In genomic region chr11:5192840-5193575, GRCm38 (mm10) we compare ENCODE assay signal across 11 mouse cellular contexts. TPM values are rescaled to one million over a fixed set of nuclear protein-coding genes. Genes with fewer than 3 reads are reported as not detected.
DNase-seq lines count a peak whose midpoint lies in the region; ATAC-seq and TF ChIP-seq lines count a peak whose summit lies in the region.
"Had no signal": no experiment of that assay in that cellular context is flagged by ENCODE, and none has a peak within 500 bp of the region (broad histone marks: within the 10 kb centered on the region; RNA-seq: fewer than 3 reads in every experiment).

No protein-coding gene starts in this region.

- H3K4me2 ChIP-seq in heart, embryonic 12.5 days = no peak overlapping the region
- no peak overlapping the region for H3K4me2 ChIP-seq in lung, embryonic 14.5 days
- no peak overlapping the region for H3K4me2 ChIP-seq in embryonic facial prominence, embryonic 14.5 days (ENCODE audit: low read depth, low read length)
- peak overlapping the region; percentile 44 for H3K4me2 ChIP-seq in myocyte (ENCODE audit: low read depth)

- 0 out of 2 replicates have a peak overlapping the region, but pooled peaks have one; percentile 24 for H3K9ac ChIP-seq in heart, embryonic 12.5 days
- no peak overlapping the region for H3K9ac ChIP-seq in lung, embryonic 14.5 days
- H3K9ac ChIP-seq in embryonic facial prominence, embryonic 14.5 days (ENCODE audit: low read depth, low read length) = no peak overlapping the region

- no peak overlapping the region for H3K4me3 ChIP-seq in heart, embryonic 12.5 days
- H3K4me3 ChIP-seq in lung, embryonic 14.5 days (ENCODE audit: low read depth, low read length) = no peak overlapping the region
- H3K4me3 ChIP-seq in embryonic facial prominence, embryonic 14.5 days (ENCODE audit: low read depth, low read length) = no peak overlapping the region
- H3K4me3 ChIP-seq in myocyte = no peak overlapping the region

- H3K4me1 ChIP-seq in heart, embryonic 12.5 days (replicated peaks) = peaks cover 62% of the 10 kb centered on the region
- H3K4me1 ChIP-seq in lung, embryonic 14.5 days (ENCODE audit: insufficient read depth) = peaks cover 6% of the 10 kb centered on the region
- 0 out of 2 replicates have a peak, but pooled peaks cover 4% of the 10 kb centered on the region for H3K4me1 ChIP-seq in embryonic facial prominence, embryonic 14.5 days (ENCODE audit: control insufficient read depth, insufficient read depth, low read length)

- no peak for TF ChIP-seq POLR2A in myocyte (IDR thresholded peaks at IDR 0.05; ENCODE audit: insufficient read length, low read depth)

- no peak for TF ChIP-seq CTCF in lung, embryonic 14.5 days (IDR thresholded peaks at IDR 0.05; ENCODE audit: low read depth)

- H3K79me2 ChIP-seq in myocyte (ENCODE audit: control insufficient read depth, insufficient read depth) = no peaks in the 10 kb centered on the region

- 62% methylated on average over 8 of the region's 8 CpGs for WGBS in heart, embryonic 12.5 days
- 79% methylated on average over 8 of the region's 8 CpGs for WGBS in lung, embryonic 14.5 days
- WGBS in embryonic facial prominence, embryonic 14.5 days = 69% methylated on average over 8 of the region's 8 CpGs

- no peak for DNase-seq in heart, postnatal 4 days
- no peak for DNase-seq in lung, embryonic 14.5 days
- DNase-seq in lung, postnatal 10 days = no peak
- DNase-seq in embryonic facial prominence, embryonic 14.5 days (ENCODE audit: low spot score) = peak; percentile 62
- no peak for DNase-seq in left cerebral cortex, postnatal 4 days
- DNase-seq: adrenal gland, postnatal 36 days; cerebellum, postnatal 36 days; lung, adult 2 months had no signal

- intact Hi-C loops in left cerebral cortex, postnatal 4 days (cut with DNase I) = no loop called here

- 0 out of 2 replicates have a peak, but pooled peaks have one; percentile 3 for ATAC-seq in heart, embryonic 12.5 days (ENCODE audit: insufficient number of reproducible peaks, low FRiP score)
- no peak for ATAC-seq in lung, embryonic 14.5 days (ENCODE audit: insufficient read depth)
- peak; percentile 35; the same call in 1 of the 2 replicates for ATAC-seq in embryonic facial prominence, embryonic 14.5 days (ENCODE audit: low read depth)
- ATAC-seq: activated CD4-positive, CD25-positive, alpha-beta regulatory T cell, adult 4 months had no signal

- H3ac ChIP-seq in myocyte (ENCODE audit: control insufficient read depth, insufficient read length) = no peak overlapping the region

- no peaks in the 10 kb centered on the region for H3K27me3 ChIP-seq in heart, embryonic 12.5 days (replicated peaks)
- H3K27me3 ChIP-seq in lung, embryonic 14.5 days (ENCODE audit: insufficient read depth, low read length) = no peaks in the 10 kb centered on the region
- H3K27me3 ChIP-seq in embryonic facial prominence, embryonic 14.5 days (replicated peaks; ENCODE audit: control insufficient read depth, insufficient read depth, low read length) = no peaks in the 10 kb centered on the region
- no peaks in the 10 kb centered on the region for H3K27me3 ChIP-seq in myocyte (ENCODE audit: control insufficient read depth, insufficient read depth, insufficient read length)

- H3K36me3 ChIP-seq in heart, embryonic 12.5 days = peaks cover 30% of the 10 kb centered on the region
- peaks cover 3% of the 10 kb centered on the region; the same call in 1 of the 2 replicates for H3K36me3 ChIP-seq in lung, embryonic 14.5 days (ENCODE audit: insufficient read depth)
- H3K36me3 ChIP-seq in embryonic facial prominence, embryonic 14.5 days (ENCODE audit: control insufficient read depth, insufficient read depth, low read length) = peaks cover 29% of the 10 kb centered on the region
- H3K36me3 ChIP-seq in myocyte (ENCODE audit: control insufficient read depth, insufficient read depth) = peaks cover 16% of the 10 kb centered on the region

- H3K9me3 ChIP-seq in heart, embryonic 12.5 days (replicated peaks) = no peaks in the 10 kb centered on the region
- H3K9me3 ChIP-seq in lung, embryonic 14.5 days (ENCODE audit: low read depth, low read length) = no peaks in the 10 kb centered on the region
- H3K9me3 ChIP-seq in embryonic facial prominence, embryonic 14.5 days (ENCODE audit: control insufficient read depth, low read length) = no peaks in the 10 kb centered on the region

- H3K27ac ChIP-seq in heart, embryonic 12.5 days (ENCODE audit: poor library complexity, severe bottlenecking) = peak overlapping the region; percentile 72
- H3K27ac ChIP-seq in lung, embryonic 14.5 days (ENCODE audit: low read depth) = peak overlapping the region; percentile 6; the same call in 1 of the 2 replicates
- peak overlapping the region; percentile 18 for H3K27ac ChIP-seq in embryonic facial prominence, embryonic 14.5 days (replicated peaks; ENCODE audit: low read depth, low read length)

TF ChIP-seq in myocyte, 11 proteins besides CTCF, POLR2A, EP300 and RAD21:
- TF ChIP-seq MYOD1 (IDR thresholded peaks at IDR 0.05; ENCODE audit: control insufficient read depth in 1 of 3, insufficient read length in 2 of 3, low read depth in 2 of 3) (peak; percentile 52 to 89 (median 87)), E2F4 (IDR thresholded peaks at IDR 0.05; ENCODE audit: insufficient read depth) (no peak), POLR2AphosphoS2 (IDR thresholded peaks at IDR 0.05; ENCODE audit: insufficient read length, low read depth) (peak; percentile 11), MAX (IDR thresholded peaks at IDR 0.05; ENCODE audit: low read depth) (peak; percentile 60), REST (IDR thresholded peaks at IDR 0.05; ENCODE audit: insufficient read depth, insufficient read length) (no peak), TCF3 (IDR thresholded peaks at IDR 0.05; ENCODE audit: insufficient read length, low read depth) (peak; percentile 78), TCF12 (IDR thresholded peaks at IDR 0.05; ENCODE audit: insufficient read depth, poor library complexity, severe bottlenecking) (peak; percentile 87), SRF (IDR thresholded peaks at IDR 0.05; ENCODE audit: control insufficient read depth, insufficient read length, low read depth) (no peak), CEBPB (IDR thresholded peaks at IDR 0.05; ENCODE audit: insufficient read depth, poor library complexity, severe bottlenecking) (no peak), MYOG (IDR thresholded peaks at IDR 0.05; ENCODE audit: control insufficient read depth in 1 of 3, insufficient read depth in 1 of 3, insufficient read length in 2 of 3, low read depth in 2 of 3) (peak; percentile 34 to 98 (median 97)), USF1 (IDR thresholded peaks at IDR 0.05; ENCODE audit: low read depth) (no peak)

RNA-seq across cellular contexts. Expression of gene Emid1, which starts 41.0 kb away (rescaled TPM):
- polyA plus RNA-seq in heart, embryonic 12.5 days (2016; fragmentation: Nextera tagmentation; extraction: Ambion mirVana) = 9.0 and 10.0 TPM in 2 replicates
- 1 to 10 TPM; 4.4 to 4.7 TPM for total RNA-seq in heart, postnatal 4 days (2021)
- polyA plus RNA-seq in lung, embryonic 14.5 days (2014; fragmentation: Nextera tagmentation; extraction: Ambion mirVana) = 50.7 and 52.1 TPM in 2 replicates
- 38.0 and 41.9 TPM in 2 replicates for polyA plus RNA-seq in embryonic facial prominence, embryonic 14.5 days (2014; fragmentation: Nextera tagmentation; extraction: Ambion mirVana)
- polyA plus RNA-seq in myocyte (2012; fragmentation: generic; extraction: Trizol) = 0.04 TPM
- 10 to 100 TPM; 38.7 to 43.8 TPM for total RNA-seq in left cerebral cortex, postnatal 4 days (2021)
- polyA plus RNA-seq: activated CD4-positive, CD25-positive, alpha-beta regulatory T cell, adult 4 months had no signal

Comparison
In these comparisons a context has a peak if more than half of its experiments do, and no peak if none do; other contexts are left out.
1. H3K27ac ChIP-seq: peak in every context shown above with its lines; median percentile 72 in heart, embryonic 12.5 days; 18 in embryonic facial prominence, embryonic 14.5 days; 6 in lung, embryonic 14.5 days.